Comparison of ENCODE assay signal across 8 mouse cellular contexts in genomic region chrX:36561650-36562049, GRCm38 (mm10). TPM values are rescaled to one million over a fixed set of nuclear protein-coding genes. Genes with fewer than 3 reads are reported as not detected.
A peak's percentile ranks its signal among the peaks of the same experiment; 100 is the strongest.
DNase-seq lines count a peak whose midpoint lies in the region; ATAC-seq lines count a peak whose summit lies in the region.

No protein-coding gene starts in this region.

- no peak overlapping the region for H3K4me3 ChIP-seq in hindbrain, embryonic 10.5 days
- no peak overlapping the region for H3K4me3 ChIP-seq in hindbrain, embryonic 13.5 days
- H3K4me3 ChIP-seq in embryonic facial prominence, embryonic 13.5 days = no peak overlapping the region
- H3K4me3 ChIP-seq in stomach, embryonic 16.5 days (replicated peaks; ENCODE audit: low read length) = peak overlapping the region; percentile 17; the same call in 1 of the 2 replicates

- no peak overlapping the region for H3K27ac ChIP-seq in hindbrain, embryonic 10.5 days
- no peak overlapping the region for H3K27ac ChIP-seq in hindbrain, embryonic 13.5 days
- no peak overlapping the region for H3K27ac ChIP-seq in embryonic facial prominence, embryonic 13.5 days
- H3K27ac ChIP-seq in stomach, embryonic 16.5 days (ENCODE audit: low read length) = no peak overlapping the region

- no peak for ATAC-seq in hindbrain, embryonic 13.5 days (ENCODE audit: low FRiP score)
- ATAC-seq in embryonic facial prominence, embryonic 13.5 days (ENCODE audit: insufficient number of reproducible peaks, insufficient read depth, low FRiP score, low TSS enrichment, low read depth) = no peak
- ATAC-seq in stomach, embryonic 16.5 days (ENCODE audit: insufficient read depth, low FRiP score) = no peak; the same call in 1 of the 2 replicates

- H3K9ac ChIP-seq in hindbrain, embryonic 13.5 days = no peak overlapping the region
- H3K9ac ChIP-seq in embryonic facial prominence, embryonic 13.5 days = no peak overlapping the region
- H3K9ac ChIP-seq in stomach, embryonic 16.5 days (ENCODE audit: low read length) = no peak overlapping the region

- no peaks in the 10 kb centered on the region for H3K27me3 ChIP-seq in hindbrain, embryonic 10.5 days (ENCODE audit: insufficient read depth, poor library complexity, severe bottlenecking)
- no peaks in the 10 kb centered on the region for H3K27me3 ChIP-seq in hindbrain, embryonic 13.5 days
- H3K27me3 ChIP-seq in embryonic facial prominence, embryonic 13.5 days = no peaks in the 10 kb centered on the region
- H3K27me3 ChIP-seq in stomach, embryonic 16.5 days (ENCODE audit: control insufficient read depth, insufficient read depth, low read length) = no peaks in the 10 kb centered on the region

- WGBS in hindbrain, embryonic 10.5 days = 12% methylated on average over 7 of the region's 7 CpGs
- WGBS in hindbrain, embryonic 13.5 days = 14% methylated on average over 7 of the region's 7 CpGs
- 24% methylated on average over 7 of the region's 7 CpGs for WGBS in embryonic facial prominence, embryonic 13.5 days
- 17% methylated on average over 7 of the region's 7 CpGs for WGBS in stomach, embryonic 16.5 days

- no peak overlapping the region for H3K4me2 ChIP-seq in hindbrain, embryonic 13.5 days
- H3K4me2 ChIP-seq in embryonic facial prominence, embryonic 13.5 days = 0 out of 2 replicates have a peak overlapping the region, but pooled peaks have one; percentile 27
- H3K4me2 ChIP-seq in stomach, embryonic 16.5 days (ENCODE audit: low read depth, low read length) = no peak overlapping the region; the same call in 1 of the 2 replicates

- no peaks in the 10 kb centered on the region for H3K9me3 ChIP-seq in hindbrain, embryonic 10.5 days
- H3K9me3 ChIP-seq in hindbrain, embryonic 13.5 days = no peaks in the 10 kb centered on the region
- no peaks in the 10 kb centered on the region for H3K9me3 ChIP-seq in embryonic facial prominence, embryonic 13.5 days
- H3K9me3 ChIP-seq in stomach, embryonic 16.5 days (replicated peaks; ENCODE audit: control insufficient read depth, low read length) = no peaks in the 10 kb centered on the region

- peak; percentile 70 for DNase-seq in hindbrain, embryonic 10.5 days (ENCODE audit: low spot score)
- peak; percentile 71 to 74 for DNase-seq in adrenal gland, postnatal 36 days
- peak; percentile 69 to 80 for DNase-seq in heart, postnatal 36 days
- DNase-seq in left cerebral cortex, adult 11 months (ENCODE audit: low spot score) = peak; percentile 21
- peak; percentile 59 for DNase-seq in mesoderm, embryonic 11.5 days (ENCODE audit: low read depth, low spot score)

- no peaks in the 10 kb centered on the region for H3K4me1 ChIP-seq in hindbrain, embryonic 10.5 days (replicated peaks)
- H3K4me1 ChIP-seq in hindbrain, embryonic 13.5 days (replicated peaks) = no peaks in the 10 kb centered on the region
- H3K4me1 ChIP-seq in embryonic facial prominence, embryonic 13.5 days = no peaks in the 10 kb centered on the region
- H3K4me1 ChIP-seq in stomach, embryonic 16.5 days (ENCODE audit: control insufficient read depth, insufficient read depth, low read length) = no peaks in the 10 kb centered on the region

- intact Hi-C loops in heart, postnatal 36 days (cut with DNase I) = loop anchor here (1.0 kb wide), 1 partner anchor 27 kb away; no protein-coding TSS in a partner anchor

- no peaks in the 10 kb centered on the region for H3K36me3 ChIP-seq in hindbrain, embryonic 10.5 days
- H3K36me3 ChIP-seq in hindbrain, embryonic 13.5 days = no peaks in the 10 kb centered on the region
- H3K36me3 ChIP-seq in embryonic facial prominence, embryonic 13.5 days = no peaks in the 10 kb centered on the region
- H3K36me3 ChIP-seq in stomach, embryonic 16.5 days (ENCODE audit: control insufficient read depth, insufficient read depth, low read length) = no peaks in the 10 kb centered on the region

RNA-seq across cellular contexts. Expression of gene Pgrmc1, which starts 36.4 kb away (rescaled TPM):
- 333 and 389 TPM in 2 replicates for polyA plus RNA-seq in hindbrain, embryonic 10.5 days (2016; fragmentation: Nextera tagmentation; extraction: Ambion mirVana)
- polyA plus RNA-seq in hindbrain, embryonic 13.5 days (2015; fragmentation: Nextera tagmentation; extraction: Ambion mirVana) = 587 and 603 TPM in 2 replicates
- 100 to 1,000 TPM; 444 to 539 TPM for total RNA-seq in adrenal gland, postnatal 36 days (2021)
- 368 and 407 TPM in 2 replicates for polyA plus RNA-seq in embryonic facial prominence, embryonic 13.5 days (2015; fragmentation: Nextera tagmentation; extraction: Ambion mirVana)
- total RNA-seq in heart, postnatal 36 days (2021) = 10 to 100 TPM; 20.2 to 23.2 TPM
- polyA plus RNA-seq in stomach, embryonic 16.5 days (2015; fragmentation: Nextera tagmentation; extraction: Ambion mirVana) = 224 and 242 TPM in 2 replicates

Comparison
In these comparisons a context has a peak if more than half of its experiments do, and no peak if none do; other contexts are left out.
1. DNase-seq: peak in every context shown above with its lines; median percentile 74 in heart, postnatal 36 days; 72 in adrenal gland, postnatal 36 days; 70 in hindbrain, embryonic 10.5 days; 59 in mesoderm, embryonic 11.5 days; 21 in left cerebral cortex, adult 11 months.